Mouse (Mus musculus) midbrain, postnatal 0 days (tissue): ENCODE data around the gene Vmn1r193. TPM values are rescaled to one million over a fixed set of nuclear protein-coding genes. Genes with fewer than 3 reads are reported as not detected.
A peak's percentile ranks its signal among the peaks of the same experiment; 100 is the strongest.
"Not testable (repeated sequence)": the region's sequence is repeated elsewhere in the genome, so short reads cannot be mapped to it uniquely, and the experiment has no call there.

Source experiments
- ATAC-seq: fragments of 200-750 bp; cut with Nextera tagmentation; 2 replicates; pipeline ENCODE4 v1.8.0; 2017; ENCODE audit warnings: moderate number of reproducible peaks, mild to moderate bottlenecking, moderate TSS enrichment, moderate library complexity; ENCODE audit not compliant: low FRiP score
- DNase-seq: peaks from one replicate; pipeline ENCODE4 v3.0.0-alpha.2; 2015; ENCODE audit warnings: low spot score
- H3K27ac ChIP-seq: fragments of 300-500 bp; sonication (generic); 2 replicates; pipeline ENCODE4 v1.5.1; 2014; ENCODE audit warnings: low read depth, mild to moderate bottlenecking, low read length, mixed read lengths
- H3K27me3 ChIP-seq: fragments of 300-500 bp; sonication (generic); 2 replicates; pipeline ENCODE4 v1.6.1; 2014; ENCODE audit warnings: low read length, control low read depth, mixed read lengths; ENCODE audit not compliant: insufficient read depth
- H3K36me3 ChIP-seq: fragments of 300-500 bp; sonication (generic); 2 replicates; pipeline ENCODE4 v1.6.1; 2014; ENCODE audit warnings: low read length, control low read depth, mixed read lengths; ENCODE audit not compliant: insufficient read depth
- H3K4me1 ChIP-seq: fragments of 300-500 bp; sonication (generic); 2 replicates; pipeline ENCODE4 v1.6.1; 2014; ENCODE audit warnings: mild to moderate bottlenecking, control low read depth, antibody characterized with exemption, low read length, mixed read lengths; ENCODE audit not compliant: insufficient read depth
- H3K4me2 ChIP-seq: fragments of 300-500 bp; sonication (generic); 2 replicates; pipeline ENCODE4 v1.6.1; 2014; ENCODE audit warnings: low read depth, mild to moderate bottlenecking, low read length, mixed read lengths; ENCODE audit not compliant: poor library complexity, severe bottlenecking
- H3K4me3 ChIP-seq: fragments of 300-500 bp; sonication (generic); 2 replicates; pipeline ENCODE4 v1.5.1; 2014; ENCODE audit warnings: low read depth, mild to moderate bottlenecking, low read length, moderate library complexity
- H3K9ac ChIP-seq: fragments of 300-500 bp; sonication (generic); replicated peaks from 2 replicates; pipeline ENCODE4 v1.6.1; 2014; ENCODE audit warnings: mild to moderate bottlenecking, low read length, moderate library complexity, mixed read lengths; ENCODE audit not compliant: poor library complexity, severe bottlenecking
- H3K9me3 ChIP-seq: fragments of 300-500 bp; sonication (generic); 2 replicates; pipeline ENCODE4 v1.6.1; 2016; ENCODE audit warnings: low read length, control low read depth
- CTCF ChIP-seq: IDR thresholded peaks from 2 replicates; pipeline ENCODE4 v1.5.1; 2016; ENCODE audit warnings: antibody characterized with exemption, mild to moderate bottlenecking
- WGBS: fragments of 180-500 bp; shearing (Covaris S2); extraction: QIAGEN DNeasy Blood & Tissue Kit; methylation state at CpG from one replicate; pipeline ENCODE4 v1.1.7; 2014; 5-methylcytosine and 5-hydroxymethylcytosine counted together
- polyA plus RNA-seq: library from polyadenylated mRNA; unstranded; fragments of >200 nt; fragmentation: Nextera tagmentation; extraction: Ambion mirVana; gene quantifications from 2 replicates; pipeline ENCODE4 v1.2.1, GENCODE M21; 2015
- total RNA-seq: library from RNA; depleted of rRNA; stranded (reverse); fragments of >200 nt; gene quantifications from 2 replicates; pipeline ENCODE4 v1.2.3, GENCODE M21; 2014; rRNA removed

Vmn1r193 gene
- not detected in 2 replicates for total RNA-seq
- polyA plus RNA-seq = not detected in 2 replicates

GRCm38 (mm10) chr13:22223060-22223459 is at the start of gene Vmn1r193:
TSS of gene Vmn1r193 (minus strand) at chr13:22223160.
- DNase-seq, H3K9me3 ChIP-seq, ATAC-seq, H3K4me2 ChIP-seq, H3K27me3 ChIP-seq, H3K36me3 ChIP-seq, H3K27ac ChIP-seq, H3K9ac ChIP-seq, H3K4me3 ChIP-seq, H3K4me1 ChIP-seq: not testable (repeated sequence)
- 76% methylated on average over 1 of the region's 1 CpGs for WGBS

- no peaks in the 10 kb centered on the region for H3K9me3 ChIP-seq
- H3K27me3 ChIP-seq = no peaks in the 10 kb centered on the region
- WGBS = 19% methylated on average over 2 of the region's 2 CpGs
- ATAC-seq (peak; percentile 65), DNase-seq (no peak)
- H3K4me3 ChIP-seq = no peak overlapping the region
- TF ChIP-seq CTCF = no peak
- H3K36me3 ChIP-seq = no peaks in the 10 kb centered on the region
- no peaks in the 10 kb centered on the region for H3K4me1 ChIP-seq
- no peak overlapping the region for H3K9ac ChIP-seq
- no peak overlapping the region for H3K4me2 ChIP-seq
- H3K27ac ChIP-seq = no peak overlapping the region
These were observed 48.8 kb upstream of the Vmn1r193 start for GRCm38 (mm10) chr13:22271721-22272120.

GRCm38 (mm10) chr13:22270222-22270621 is 47.3 kb upstream of the Vmn1r193 start, which contains the start of gene Vmn1r195:
TSS of gene Vmn1r195 (plus strand) at chr13:22270522.
- not testable (repeated sequence) for H3K27me3 ChIP-seq, H3K4me3 ChIP-seq, H3K4me2 ChIP-seq, H3K27ac ChIP-seq, DNase-seq, H3K36me3 ChIP-seq, H3K9ac ChIP-seq, H3K4me1 ChIP-seq, H3K9me3 ChIP-seq, ATAC-seq
- 100% methylated on average over 1 of the region's 1 CpGs for WGBS

- no peak for TF ChIP-seq CTCF
- no peak within 1 kb of the TSS for H3K27ac ChIP-seq
- no peaks in the 10 kb centered on the region for H3K9me3 ChIP-seq
- H3K4me2 ChIP-seq = no peak within 1 kb of the TSS
- H3K27me3 ChIP-seq = no peaks in the 10 kb centered on the region
- no peak within 1 kb of the TSS for H3K9ac ChIP-seq
- H3K36me3 ChIP-seq = no peaks in the 10 kb centered on the region
- 56% methylated on average over 1 of the region's 1 CpGs for WGBS
- H3K4me1 ChIP-seq = no peaks in the 10 kb centered on the region
- DNase-seq (no peak), ATAC-seq (no peak)
- H3K4me3 ChIP-seq = no peak within 1 kb of the TSS
These were observed 21.0 kb upstream of the Vmn1r193 start, which contains the start of gene Vmn1r194 for GRCm38 (mm10) chr13:22243915-22244314. TSS of gene Vmn1r194 (plus strand) at chr13:22244215.

GRCm38 (mm10) chr13:22192756-22193155 is 30.2 kb downstream of the Vmn1r193 start:
- 64% methylated on average over 3 of the region's 3 CpGs for WGBS
- not testable (repeated sequence) for H3K9ac ChIP-seq, H3K27ac ChIP-seq, H3K36me3 ChIP-seq, ATAC-seq, H3K27me3 ChIP-seq, H3K4me3 ChIP-seq, H3K4me1 ChIP-seq, H3K4me2 ChIP-seq, H3K9me3 ChIP-seq, DNase-seq

- Histone ChIP-seq H3K4me3 (no peak within 1 kb of the TSS), H3K9ac (no peak within 1 kb of the TSS), H3K4me2 (no peak within 1 kb of the TSS), H3K36me3 (no peaks in the 10 kb centered on the region), H3K27ac (no peak within 1 kb of the TSS), H3K27me3 (no peaks in the 10 kb centered on the region), H3K9me3 (no peaks in the 10 kb centered on the region), H3K4me1 (no peaks in the 10 kb centered on the region)
- DNase-seq (no peak), ATAC-seq (no peak)
- no peak for TF ChIP-seq CTCF
These were observed 31.9 kb downstream of the Vmn1r193 start, which contains the start of gene Vmn1r192 for GRCm38 (mm10) chr13:22191041-22191440. TSS of gene Vmn1r192 (minus strand) at chr13:22191141.
